Mouse (Mus musculus) lung, postnatal 0 days (tissue): ENCODE measurements around the gene Tspan8.

Experiments
- CTCF ChIP-seq: IDR thresholded peaks from 2 replicates; pipeline ENCODE4 v1.5.1; 2016; ENCODE audit warnings: antibody characterized with exemption, mild to moderate bottlenecking
- EP300 ChIP-seq: IDR thresholded peaks from 2 replicates; pipeline ENCODE4 v1.6.1; 2016; ENCODE audit warnings: antibody characterized with exemption, mild to moderate bottlenecking, control low read depth

DNA sequence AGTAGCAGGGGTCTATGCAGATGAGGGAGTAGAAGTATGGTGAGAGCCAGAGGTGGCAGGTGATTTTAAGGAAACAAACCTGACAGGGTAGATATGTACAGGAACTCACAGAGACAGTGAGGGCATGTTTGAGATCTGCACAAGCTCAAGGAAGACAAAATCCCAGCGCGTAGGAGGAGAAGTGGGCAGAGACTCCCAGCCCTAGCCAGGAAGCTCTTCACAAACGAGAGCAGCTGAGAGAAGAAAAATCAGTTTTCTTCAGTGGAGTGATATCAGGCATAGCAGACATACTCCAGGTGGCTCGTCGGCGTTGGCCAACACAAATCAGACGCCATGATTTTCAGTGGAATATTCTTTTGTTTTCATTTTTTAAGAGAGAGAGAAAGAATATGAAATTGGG, 8.7 kb downstream of the Tspan8 start:
- TF ChIP-seq CTCF, result no peak
- TF ChIP-seq EP300, result no peak
